Mouse (Mus musculus): ENCODE data around the gene Tbx2.

Gene Tbx2

DNA sequence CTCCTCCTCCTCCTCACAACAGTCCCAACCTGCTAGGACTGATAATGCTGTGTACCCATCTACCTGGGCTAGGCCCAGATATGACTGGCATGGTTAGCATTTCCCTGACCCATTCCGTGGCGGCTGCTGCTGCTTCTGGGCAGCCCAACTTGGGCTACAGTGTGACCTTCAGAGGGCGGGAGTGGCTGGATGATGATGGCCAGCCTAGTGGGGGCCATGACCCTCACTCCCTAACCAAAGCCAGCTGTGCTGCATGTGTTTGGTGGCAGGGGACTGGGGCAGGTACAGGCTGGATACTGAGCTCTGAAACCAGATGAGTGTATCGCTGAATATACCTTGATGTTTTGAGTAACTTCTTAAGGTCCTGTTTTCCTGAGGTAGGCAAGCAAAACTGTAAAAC lies 8.6 kb upstream of the Tbx2 start:
- intact Hi-C loops (cut with DNase I) = no loop called here

- intact Hi-C loops (cut with DNase I) = no loop called here
Measured at GRCm38 (mm10) chr11:85825031-85825430, 7.3 kb upstream of the Tbx2 start.

DNA sequence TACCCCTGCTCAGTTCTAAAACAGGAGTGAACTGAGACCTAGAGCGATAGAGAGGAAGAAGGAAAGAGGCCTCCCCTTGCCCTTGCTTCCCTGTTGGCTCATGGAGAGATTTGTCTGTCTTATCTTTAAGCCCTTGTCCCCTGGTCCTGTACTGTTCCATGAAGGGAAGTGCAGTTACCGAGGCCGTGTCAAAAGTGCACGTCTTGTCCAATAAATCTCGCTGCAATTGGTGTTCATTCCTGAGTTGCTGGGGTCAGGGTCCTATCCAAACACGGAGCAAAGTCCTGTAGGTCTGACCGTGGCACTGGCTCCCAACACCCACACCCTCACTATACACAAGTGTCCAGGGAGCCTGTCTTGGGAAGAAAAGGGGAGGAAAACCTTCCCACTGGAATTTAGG lies 6.5 kb upstream of the Tbx2 start:
- intact Hi-C loops (cut with DNase I) = no loop called here

- intact Hi-C loops (cut with DNase I) = no loop called here
Measured at GRCm38 (mm10) chr11:85827342-85827741, 5.0 kb upstream of the Tbx2 start.

DNA sequence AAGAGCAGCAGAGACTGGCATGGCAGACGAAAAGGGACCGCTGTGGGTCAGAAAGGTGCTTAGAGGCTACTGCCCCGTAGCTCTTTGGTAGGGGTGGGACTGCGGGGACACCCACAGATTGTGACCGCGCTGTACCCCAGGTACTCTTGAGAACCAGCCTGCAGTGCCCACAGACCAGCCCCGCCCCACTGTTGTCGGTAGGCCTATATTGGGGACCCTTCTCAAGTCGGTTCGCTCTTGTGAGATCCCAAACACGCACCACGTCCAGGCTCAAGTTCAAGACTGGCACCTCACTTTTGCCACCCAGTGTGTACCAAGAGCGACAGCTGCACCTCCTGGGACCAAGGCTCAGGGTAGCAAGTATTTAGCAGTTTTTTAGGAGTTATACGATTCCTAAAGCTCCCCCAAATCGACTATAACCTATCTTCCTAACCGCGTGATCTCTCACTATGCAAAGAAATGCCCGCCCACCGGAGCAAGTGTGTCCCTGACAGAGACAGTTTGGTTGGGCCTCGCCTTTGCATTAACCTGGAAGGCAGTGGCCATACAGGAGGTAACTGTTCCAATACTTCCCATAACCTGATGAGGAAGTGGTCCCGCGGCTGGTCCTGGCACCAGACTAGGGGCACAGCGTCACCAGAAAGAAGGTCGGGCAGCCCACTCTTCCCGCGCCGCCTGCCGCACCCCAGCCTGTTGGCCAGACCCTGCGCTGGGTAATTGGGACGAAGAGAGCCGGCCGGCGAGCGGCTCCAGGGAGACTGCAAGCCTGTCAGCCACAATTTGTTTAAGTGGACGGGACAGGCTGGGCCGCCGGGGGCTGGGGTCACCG lies 3.4 kb upstream of the Tbx2 start:
- intact Hi-C loops (cut with DNase I) = no loop called here

DNA sequence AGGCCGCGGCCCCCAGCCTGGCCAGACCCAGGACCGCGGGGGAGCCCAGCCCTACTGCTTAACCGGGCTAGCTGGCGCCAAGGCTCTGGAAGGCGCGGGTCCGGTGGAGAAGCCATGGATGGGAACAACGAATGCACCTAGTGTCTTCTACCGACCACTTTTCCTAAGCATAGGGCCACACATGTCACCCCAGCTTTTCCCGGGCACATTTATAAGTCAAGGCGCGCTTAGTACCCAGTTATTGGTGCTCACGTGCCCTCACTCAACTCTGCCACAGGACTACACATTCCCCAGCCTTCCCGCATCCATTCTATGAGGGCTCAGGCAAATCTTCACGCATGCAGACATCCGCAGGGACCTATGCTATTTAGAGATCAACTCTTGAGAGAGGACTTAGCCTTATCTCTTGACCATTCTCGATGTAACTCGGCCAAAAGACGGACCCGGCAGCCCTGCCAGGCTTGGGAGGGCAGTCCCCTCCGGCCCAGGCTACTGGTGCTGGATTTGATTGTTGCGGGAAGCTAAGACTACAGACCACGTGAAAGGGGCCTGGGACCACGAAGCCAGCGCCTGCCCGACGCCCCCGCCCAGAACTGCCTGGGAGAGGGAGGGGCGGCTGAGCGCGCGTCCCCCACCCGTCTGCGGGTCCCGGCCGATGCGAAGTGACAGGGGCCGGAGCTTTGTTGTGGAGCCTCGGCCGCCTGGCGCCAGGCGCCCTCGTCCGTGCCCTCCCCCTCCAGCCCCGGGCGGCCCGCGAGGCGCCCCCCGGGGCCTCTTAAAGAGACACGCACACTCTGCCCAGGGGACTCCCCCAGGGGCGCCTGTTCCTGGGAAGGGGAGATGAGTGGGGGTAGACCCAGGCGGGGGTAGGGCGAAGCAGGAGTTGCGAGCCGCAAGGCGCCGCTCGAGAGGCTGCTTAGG lies 2.6 kb upstream of the Tbx2 start:
- intact Hi-C loops (cut with DNase I) = no loop called here

DNA sequence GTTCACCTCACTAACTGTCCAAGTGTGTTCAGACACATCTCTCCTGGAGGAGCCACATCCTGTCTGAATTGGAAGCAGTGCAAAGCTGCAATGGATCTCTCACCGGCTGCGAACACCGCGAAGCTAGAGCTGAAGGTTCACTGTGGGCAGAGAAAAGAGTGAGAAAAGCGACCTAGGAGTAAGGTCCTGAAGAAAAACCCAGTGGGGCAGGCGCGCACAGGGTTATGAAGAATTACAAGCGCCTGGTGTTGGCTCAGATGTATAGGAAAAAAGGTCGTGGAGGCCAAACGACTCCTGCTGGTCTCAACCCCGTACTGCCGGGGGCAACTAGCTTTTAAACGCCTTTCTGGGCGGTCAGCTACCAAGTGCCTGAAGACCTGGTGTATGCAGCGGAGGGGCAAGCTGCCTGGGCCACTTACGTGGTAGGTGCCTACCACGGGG lies 1.4 kb upstream of the Tbx2 start:
- intact Hi-C loops (cut with DNase I) = no loop called here

GRCm38 (mm10) chr11:85831656-85832230 lies 608 bp upstream of the Tbx2 start:
- intact Hi-C loops (cut with DNase I) = loop anchor here (2.0 kb wide), 1 partner anchor 313 kb away; no protein-coding TSS in a partner anchor

- intact Hi-C loops (cut with DNase I) = loop anchor here (2.0 kb wide), 1 partner anchor 314 kb away; no protein-coding TSS in a partner anchor
Measured at GRCm38 (mm10) chr11:85833081-85833521, 750 bp downstream of the Tbx2 start.

- intact Hi-C loops (cut with DNase I) = loop anchor here (2.0 kb wide), 1 partner anchor 315 kb away; no protein-coding TSS in a partner anchor
Measured at GRCm38 (mm10) chr11:85833761-85834385, 1.5 kb downstream of the Tbx2 start.

- intact Hi-C loops (cut with DNase I) = no loop called here
Measured at GRCm38 (mm10) chr11:85834386-85834931, 2.1 kb downstream of the Tbx2 start.

DNA sequence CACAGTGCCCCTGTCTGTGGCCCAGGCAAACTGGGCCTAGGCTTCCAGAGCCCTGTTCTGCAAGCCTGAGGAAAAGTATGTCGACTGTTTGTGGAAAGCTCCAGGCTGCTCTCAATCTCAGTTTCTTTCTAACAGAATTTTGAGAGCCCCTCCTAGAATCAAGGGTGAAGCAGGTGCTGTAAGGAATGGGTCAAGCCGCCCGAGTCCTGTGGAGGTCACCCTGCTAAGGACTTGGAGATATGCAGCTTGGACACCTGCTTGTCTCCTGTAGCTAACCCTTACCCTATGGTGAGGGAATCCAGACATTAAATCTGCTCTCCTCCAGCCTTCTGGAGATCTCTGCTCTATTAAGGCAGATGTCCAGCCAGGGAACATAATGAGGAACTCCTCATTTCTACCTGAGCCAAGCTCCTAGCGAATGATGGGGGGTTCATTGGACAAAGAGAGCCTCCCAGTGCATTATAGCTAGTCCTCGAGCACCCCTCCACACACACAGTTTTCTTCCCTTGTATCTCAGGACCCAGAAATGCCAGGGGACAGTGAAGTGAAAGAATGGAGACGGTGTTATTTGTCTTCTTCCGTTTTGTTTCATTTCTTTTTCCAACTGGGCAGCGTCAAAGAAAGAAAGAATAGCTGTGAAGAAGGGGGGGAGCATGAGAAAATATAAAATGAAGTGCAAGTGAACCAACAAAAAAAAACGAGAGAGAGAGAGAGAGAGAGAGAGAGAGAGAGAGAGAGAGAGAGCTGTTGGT lies 2.8 kb downstream of the Tbx2 start:
- intact Hi-C loops (cut with DNase I) = no loop called here

DNA sequence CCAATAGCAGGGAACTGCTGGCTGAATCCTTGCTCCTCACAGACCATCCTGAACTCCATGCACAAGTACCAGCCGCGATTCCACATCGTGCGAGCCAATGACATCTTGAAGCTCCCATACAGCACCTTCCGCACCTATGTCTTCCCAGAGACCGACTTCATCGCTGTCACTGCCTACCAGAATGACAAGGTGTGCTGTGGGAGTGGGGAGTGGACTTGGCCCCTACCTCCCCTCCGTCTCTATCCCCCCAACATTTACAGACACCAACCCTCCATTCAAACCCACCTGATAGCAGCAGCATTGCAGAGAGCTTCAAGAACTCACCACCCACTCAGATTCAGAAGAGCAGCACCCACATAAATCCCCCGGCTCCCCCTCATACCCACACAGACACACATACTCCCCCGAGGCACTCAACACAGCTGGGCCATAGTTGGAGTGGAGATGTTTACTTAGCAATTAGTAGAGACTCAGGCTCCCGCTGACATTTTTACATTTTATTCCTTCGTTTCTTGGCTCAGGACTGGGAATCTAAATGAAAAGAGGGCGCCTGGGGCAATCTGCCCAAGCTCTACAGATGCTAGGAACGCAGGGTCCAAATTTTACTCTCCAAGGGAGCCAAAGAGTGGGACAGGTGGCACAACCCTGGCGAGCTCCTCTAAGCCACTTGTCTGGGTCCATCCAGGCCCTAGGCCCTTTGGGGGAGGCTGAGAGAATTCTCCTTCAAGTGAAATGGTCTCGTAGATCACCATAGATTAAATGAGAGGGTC lies 3.6 kb downstream of the Tbx2 start:
- intact Hi-C loops (cut with DNase I) = no loop called here

DNA sequence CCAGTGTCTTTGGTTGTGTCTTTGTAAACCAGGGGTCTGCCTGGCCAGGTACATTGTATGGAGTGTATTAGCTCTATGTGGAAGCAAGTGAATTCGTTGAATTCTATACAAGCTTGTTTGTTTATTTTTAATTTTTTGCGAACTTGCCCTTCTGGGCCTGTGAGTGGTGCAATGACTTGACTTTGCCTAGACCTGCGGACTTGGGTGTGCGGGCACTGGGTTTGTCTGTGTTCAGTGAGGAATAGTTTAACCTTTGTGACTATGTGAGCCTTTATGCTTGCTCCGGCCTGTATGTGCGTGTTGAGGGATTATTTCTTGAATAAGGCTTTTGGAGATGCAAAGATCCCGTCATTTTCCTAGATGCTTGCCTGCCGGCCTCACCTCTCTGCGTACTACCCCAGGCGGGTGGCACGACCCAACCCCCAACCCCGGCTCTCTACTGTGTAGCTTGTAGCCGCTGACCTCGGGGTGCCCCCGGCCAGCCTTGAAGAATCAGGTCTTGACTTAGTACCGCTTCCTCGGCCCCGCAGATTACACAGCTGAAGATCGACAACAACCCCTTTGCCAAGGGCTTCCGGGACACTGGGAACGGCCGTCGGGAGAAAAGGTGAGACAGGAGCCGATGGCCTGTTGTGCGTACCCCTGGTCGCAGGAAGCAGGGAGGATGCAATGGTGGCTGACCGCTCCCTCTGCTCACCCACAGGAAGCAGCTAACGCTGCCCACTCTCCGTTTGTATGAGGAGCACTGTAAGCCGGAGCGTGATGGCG lies 4.4 kb downstream of the Tbx2 start:
- intact Hi-C loops (cut with DNase I) = no loop called here

DNA sequence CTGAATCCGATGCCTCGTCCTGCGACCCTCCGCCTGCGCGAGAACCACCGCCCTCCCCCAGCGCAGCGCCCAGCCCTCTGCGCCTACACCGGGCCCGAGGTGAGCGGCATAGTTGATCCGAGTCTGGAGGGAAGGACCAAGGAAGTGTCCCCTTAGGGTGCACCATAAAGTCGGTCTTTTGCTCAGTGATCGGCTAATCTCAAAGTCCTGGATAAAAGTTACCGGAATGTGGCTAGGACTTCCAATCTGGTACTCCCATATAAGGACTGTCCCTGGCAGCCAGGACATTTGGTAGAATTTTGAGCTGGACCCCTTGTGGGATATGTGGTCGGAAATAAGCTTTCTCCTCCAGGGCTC lies 4.9 kb downstream of the Tbx2 start:
- intact Hi-C loops (cut with DNase I) = no loop called here

DNA sequence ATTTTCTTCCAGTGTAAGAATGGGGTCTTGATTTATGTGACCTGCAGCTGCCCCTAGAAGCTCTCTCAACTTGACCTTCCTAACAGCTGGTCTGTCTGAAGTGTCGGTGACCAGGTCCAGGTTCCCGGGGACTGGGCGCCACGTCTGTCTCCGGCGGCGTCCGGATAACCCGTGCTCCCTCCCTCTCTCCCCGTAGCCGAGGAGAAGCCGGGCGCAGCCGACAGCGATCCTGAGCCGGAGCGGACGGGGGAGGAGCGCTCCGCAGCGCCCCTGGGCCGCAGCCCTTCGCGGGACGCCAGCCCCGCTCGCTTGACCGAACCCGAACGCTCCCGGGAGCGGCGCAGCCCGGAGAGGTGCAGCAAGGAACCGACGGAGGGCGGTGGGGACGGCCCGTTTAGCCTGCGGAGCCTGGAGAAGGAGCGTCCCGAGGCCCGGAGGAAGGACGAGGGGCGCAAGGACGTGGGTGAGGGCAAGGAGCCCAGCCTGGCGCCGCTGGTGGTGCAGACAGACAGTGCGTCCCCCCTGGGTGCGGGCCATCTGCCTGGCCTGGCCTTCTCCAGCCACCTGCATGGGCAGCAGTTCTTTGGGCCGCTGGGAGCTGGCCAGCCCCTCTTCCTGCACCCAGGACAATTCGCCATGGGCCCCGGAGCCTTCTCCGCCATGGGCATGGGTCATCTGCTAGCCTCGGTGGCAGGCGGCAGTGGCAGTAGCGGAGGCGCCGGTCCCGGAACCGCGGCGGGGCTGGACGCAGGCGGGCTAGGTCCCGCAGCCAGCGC lies 5.5 kb downstream of the Tbx2 start:
- intact Hi-C loops (cut with DNase I) = no loop called here

GRCm38 (mm10) chr11:85838424-85839257 lies 6.3 kb downstream of the Tbx2 start:
- intact Hi-C loops (cut with DNase I) = no loop called here

Measured in adrenal gland (tissue).